Mouse (Mus musculus): Measurements from ENCODE around the gene Gm20532.

Gene Gm20532

DNA sequence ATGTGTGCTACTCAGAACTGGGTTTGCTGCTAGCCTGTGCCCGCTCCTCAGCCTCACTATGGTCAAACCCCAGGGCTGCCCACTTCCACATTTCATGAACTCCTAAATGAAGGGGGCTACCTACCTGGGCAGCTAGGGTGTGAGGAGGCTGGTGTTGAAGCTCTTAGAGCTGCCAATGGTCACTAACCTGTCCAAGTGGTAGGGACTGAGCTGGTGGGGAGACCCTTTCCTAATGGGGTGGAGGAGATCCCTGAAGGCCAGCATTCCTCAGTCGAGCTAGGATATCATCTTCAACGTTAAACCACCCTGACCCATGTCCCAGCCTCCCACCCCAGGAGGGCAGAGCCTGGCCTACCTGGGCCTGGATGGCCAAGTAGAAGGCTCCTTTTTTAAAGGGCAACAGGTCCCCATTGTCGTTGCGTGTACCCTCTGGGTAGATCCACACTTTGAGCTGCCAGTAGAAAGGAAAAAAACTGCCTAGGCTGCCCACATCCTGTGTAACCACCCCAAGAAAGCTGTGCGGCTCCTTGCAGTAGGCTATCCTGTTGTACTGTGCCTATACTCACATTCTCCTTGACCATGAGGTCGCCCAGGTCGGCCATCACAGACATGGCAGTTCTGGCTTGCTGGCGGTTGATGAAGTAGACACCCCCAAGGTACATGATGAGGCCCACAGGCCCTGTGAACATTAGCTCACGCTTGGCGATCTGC, 9.4 kb downstream of the Gm20532 start:
- CTCF ChIA-PET = no interaction called here

DNA sequence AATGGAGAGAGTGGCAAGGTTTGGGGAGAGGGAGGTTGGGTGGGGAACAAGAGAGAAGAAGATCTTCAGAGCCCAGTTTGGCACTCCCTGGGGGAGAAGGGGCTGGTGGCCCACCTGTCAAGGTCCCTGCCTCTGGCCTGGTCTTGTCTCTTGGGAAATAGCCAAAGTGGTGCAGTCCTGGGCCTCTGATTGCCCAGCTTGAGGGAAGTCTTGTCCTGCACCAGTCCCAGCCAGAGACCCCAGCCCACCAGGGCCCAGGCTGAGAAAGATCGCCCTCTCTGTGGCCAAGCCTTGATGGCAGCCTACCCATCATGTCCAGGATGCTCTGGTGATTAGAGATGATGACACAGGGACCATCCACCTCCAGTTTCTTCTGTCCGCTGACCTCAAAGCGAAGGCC, 10.5 kb downstream of the Gm20532 start:
- CTCF ChIA-PET = interaction anchor here (0.7 kb wide), 1 partner anchor 370 kb away, joined by 3 read pairs; no protein-coding TSS in a partner anchor

- CTCF ChIA-PET = interaction anchor here (0.7 kb wide), 1 partner anchor 369 kb away, joined by 3 read pairs; no protein-coding TSS in a partner anchor
Measured at GRCm38 (mm10) chr2:26597810-26598209, 11.4 kb downstream of the Gm20532 start.

GRCm38 (mm10) chr2:26598462-26598861, 12.0 kb downstream of the Gm20532 start:
- CTCF ChIA-PET = no interaction called here

- CTCF ChIA-PET = interaction anchor here (1.4 kb wide), 1 partner anchor 19 kb away, joined by 3 read pairs; no protein-coding TSS in a partner anchor
Measured at GRCm38 (mm10) chr2:26599965-26600364, 13.5 kb downstream of the Gm20532 start.

- CTCF ChIA-PET = no interaction called here
Measured at GRCm38 (mm10) chr2:26600664-26601063, 14.2 kb downstream of the Gm20532 start.

DNA sequence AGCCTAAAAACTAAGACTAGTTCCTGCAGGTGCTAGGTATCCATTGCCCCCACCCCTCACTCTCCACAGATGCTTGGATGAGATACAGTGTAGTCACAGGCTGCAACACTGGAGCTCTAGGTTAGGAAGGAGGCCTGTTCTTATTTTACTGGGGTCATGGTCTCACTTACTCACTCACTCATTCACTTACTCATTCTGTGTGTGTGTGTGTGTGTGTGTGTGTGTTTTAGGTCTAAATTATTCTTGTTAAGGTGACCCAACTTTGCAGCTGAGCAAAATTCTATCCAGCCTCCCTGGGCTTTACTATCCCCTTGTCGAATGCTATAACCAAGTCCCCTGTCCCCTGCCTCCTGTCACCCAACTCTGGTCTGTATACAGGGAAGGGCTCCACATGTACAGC, 15.2 kb downstream of the Gm20532 start:
- CTCF ChIA-PET = no interaction called here

- CTCF ChIA-PET = interaction anchor here (0.7 kb wide), 1 partner anchor 29 kb away, joined by 4 read pairs; no protein-coding TSS in a partner anchor
Measured at GRCm38 (mm10) chr2:26602631-26603030, 16.2 kb downstream of the Gm20532 start.

- CTCF ChIA-PET = interaction anchor here (0.5 to 0.7 kb wide), 2 partner anchors 29 to 871 kb away, joined by 3 to 4 read pairs; no protein-coding TSS in a partner anchor
Measured at GRCm38 (mm10) chr2:26603159-26603558, 16.7 kb downstream of the Gm20532 start.

DNA sequence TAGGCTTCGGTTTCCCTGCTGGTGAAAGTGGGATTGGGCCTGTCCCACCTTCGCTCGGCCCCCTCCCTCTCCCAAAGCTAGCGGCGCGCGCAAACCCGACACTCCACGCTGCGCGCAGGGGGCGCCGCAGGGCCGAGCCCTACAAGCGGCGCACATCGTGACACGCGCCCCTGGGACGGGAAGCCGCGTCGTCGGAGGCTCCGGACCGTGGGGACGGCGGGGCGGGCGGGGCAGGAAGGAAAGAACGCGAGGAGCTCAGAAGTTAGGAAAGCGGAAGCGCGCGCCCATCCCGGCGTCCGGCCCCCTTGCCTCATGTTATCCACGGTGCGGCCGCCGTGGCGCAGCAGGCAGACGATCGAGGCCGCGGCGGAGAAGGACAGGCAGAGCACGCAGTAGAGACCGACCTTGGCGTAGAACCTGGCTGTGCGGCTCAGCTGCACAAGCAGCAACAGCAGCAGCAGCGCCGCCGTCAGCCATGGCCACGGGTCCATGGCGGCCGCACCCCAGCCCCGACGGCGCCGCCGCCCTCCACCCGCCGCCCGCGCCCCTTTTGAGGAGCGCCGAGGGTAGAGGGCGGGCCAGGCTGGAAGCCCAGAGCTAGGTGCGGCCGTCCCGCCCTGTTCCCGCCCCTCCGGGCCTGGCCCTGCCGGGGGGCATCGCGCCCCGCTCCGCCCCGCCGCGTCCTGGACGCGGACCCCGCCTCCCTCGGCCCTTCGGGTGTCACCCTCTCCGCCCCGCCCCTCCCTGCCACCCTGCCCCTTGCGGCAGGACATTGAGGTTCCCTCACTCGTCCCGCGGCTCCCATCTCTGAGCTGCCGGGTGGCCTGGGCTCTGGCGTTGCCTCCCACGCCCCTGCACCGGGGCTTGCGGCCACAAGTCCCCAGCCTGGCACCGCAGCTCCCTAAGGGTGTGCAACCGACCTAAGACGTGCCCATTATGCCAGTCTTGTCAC, 17.6 kb downstream of the Gm20532 start, which contains the start of gene Agpat2:
Gene Agpat2, minus strand, starts transcription at position 698 of the 952 bp plus-strand sequence.
- CTCF ChIA-PET = interaction anchor here (0.5 kb wide), 1 partner anchor 870 kb away, joined by 3 read pairs; no protein-coding TSS in a partner anchor

DNA sequence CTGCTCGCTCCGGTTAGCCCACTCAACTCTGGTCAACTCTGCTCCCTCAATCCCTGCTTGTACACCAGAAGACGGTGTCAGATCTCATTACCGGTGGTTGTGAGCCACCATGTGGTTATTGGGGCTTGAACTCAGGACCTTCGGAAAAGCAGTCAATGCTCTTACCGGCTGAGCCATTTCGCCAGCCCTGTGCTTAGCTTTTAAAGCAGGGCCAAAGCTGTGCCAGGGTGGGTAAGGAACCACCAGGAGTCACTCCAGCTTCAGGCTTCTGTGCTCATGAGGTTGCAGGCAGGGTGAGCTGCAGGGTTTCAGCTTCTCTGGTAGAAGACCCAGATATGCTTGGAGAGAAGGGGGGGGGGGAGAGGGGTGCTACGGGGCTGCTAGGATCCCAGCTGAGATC, 18.9 kb downstream of the Gm20532 start:
- CTCF ChIA-PET = no interaction called here

- CTCF ChIA-PET = interaction anchor here (0.6 kb wide), 1 partner anchor 376 kb away, joined by 3 read pairs; no protein-coding TSS in a partner anchor
Measured at GRCm38 (mm10) chr2:26606579-26606978, 20.1 kb downstream of the Gm20532 start.

GRCm38 (mm10) chr2:26607056-26607910, 20.8 kb downstream of the Gm20532 start:
- CTCF ChIA-PET = no interaction called here

- CTCF ChIA-PET = no interaction called here
Measured at GRCm38 (mm10) chr2:26608781-26609180, 22.3 kb downstream of the Gm20532 start.

GRCm38 (mm10) chr2:26609261-26609661, 22.8 kb downstream of the Gm20532 start:
- CTCF ChIA-PET = no interaction called here

DNA sequence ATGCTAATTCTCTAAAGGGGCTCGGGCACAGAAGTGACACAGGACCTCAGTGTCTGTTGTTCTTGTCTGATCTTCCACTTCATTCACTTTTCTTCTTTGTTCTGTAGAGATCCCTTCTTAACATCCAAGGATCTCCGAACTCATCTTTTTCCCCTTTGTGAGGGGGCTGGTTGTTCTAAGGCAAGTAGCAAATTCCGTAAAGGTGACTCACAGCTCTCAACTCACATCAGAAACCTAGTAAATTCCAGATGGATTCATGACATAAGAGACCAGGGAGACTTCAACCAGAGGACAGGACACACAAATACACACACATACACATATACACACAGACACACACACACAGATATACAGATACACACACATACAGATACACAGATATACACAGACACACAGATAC, 24.1 kb downstream of the Gm20532 start:
- CTCF ChIA-PET = interaction anchor here (0.5 kb wide), 1 partner anchor 16 kb away, joined by 3 read pairs; no protein-coding TSS in a partner anchor

- CTCF ChIA-PET = interaction anchor here (0.7 kb wide), 1 partner anchor 31 kb away, joined by 12 read pairs; no protein-coding TSS in a partner anchor
Measured at GRCm38 (mm10) chr2:26611054-26611453, 24.6 kb downstream of the Gm20532 start.

DNA sequence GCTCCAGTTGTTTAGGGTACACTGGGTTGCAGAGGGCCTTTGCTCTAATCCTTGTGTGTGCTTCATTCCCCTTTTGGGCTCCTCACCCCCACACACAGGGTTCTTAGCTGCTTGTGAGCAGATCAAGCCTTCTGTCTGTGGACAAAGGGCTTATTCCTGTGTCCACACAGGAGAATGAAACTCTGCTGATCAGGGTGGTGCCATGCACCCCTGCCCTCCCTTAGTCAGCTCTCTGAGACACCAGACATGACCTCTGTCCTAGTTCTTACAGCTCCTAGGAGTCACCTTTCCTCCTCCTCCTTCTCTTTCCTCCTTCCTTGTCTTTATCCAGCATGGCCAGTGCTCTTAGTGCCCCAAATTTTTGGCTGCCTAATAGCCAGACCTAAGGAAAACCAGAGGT, 25.5 kb downstream of the Gm20532 start:
- CTCF ChIA-PET = no interaction called here

- CTCF ChIA-PET = no interaction called here
Measured at GRCm38 (mm10) chr2:26614903-26615302, 28.5 kb downstream of the Gm20532 start.

DNA sequence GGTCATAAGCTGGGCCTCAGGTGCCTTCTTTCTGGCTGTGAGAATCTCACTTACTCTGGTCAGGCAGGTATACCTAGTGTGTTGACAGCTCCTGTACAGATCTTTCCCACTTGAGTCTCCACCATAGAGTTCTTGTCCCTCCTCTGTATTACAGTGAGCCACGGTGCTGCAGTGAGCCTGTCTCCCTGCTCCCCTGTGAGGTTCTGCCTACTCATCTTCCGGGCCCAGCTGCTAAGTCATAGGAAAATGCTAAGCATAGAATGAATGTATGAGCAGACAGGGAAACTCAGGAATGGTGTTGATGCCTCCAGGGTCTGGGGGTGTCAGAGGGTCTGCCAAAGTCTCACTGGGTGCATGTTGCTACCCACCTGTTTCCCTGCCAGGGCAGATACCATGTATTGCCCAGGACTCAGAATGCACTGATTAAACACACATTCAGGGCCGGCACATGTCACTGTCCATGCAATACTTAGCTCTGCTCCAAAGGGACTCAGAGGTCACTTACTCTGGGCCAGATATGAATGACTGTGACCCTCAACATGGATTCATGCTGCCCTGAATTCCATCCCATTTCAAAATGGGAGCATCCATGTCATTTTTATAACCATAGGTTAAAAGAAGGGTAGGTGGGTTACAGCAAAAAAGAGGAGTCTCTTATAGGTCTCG, 29.2 kb downstream of the Gm20532 start:
- CTCF ChIA-PET = no interaction called here

DNA sequence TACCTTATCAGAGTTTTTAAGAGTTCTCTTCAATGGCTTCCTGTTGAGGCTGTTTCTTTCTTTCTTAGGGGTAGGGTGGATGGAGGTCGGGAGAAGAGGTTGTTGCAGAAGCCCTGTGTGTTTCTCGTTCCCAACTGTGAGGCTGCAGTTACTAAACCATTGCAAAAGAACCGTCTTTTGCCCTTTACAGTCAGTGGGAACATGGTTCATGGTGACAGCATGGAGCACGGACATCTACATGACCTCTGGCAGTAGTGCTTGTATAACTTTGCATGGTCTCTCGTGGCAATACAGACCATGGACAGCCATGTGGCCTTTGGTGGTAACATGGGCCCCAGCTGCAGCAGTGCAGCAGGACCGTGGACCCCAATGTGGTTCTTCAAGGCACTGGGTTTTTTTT, 30.9 kb downstream of the Gm20532 start:
- CTCF ChIA-PET = no interaction called here

Data from spleen, embryonic (tissue).